In genomic region chr3:21806494-21807157, GRCm38 (mm10) we compare ENCODE assay signal across 31 mouse cellular contexts.
DNase-seq lines count a peak whose midpoint lies in the region; ATAC-seq and TF ChIP-seq lines count a peak whose summit lies in the region.
"Had no signal": no experiment of that assay in that cellular context is flagged by ENCODE, and none has a peak within 500 bp of the region (broad histone marks: within the 10 kb centered on the region; RNA-seq: fewer than 3 reads in every experiment).

No protein-coding gene starts in this region.

- no peaks in the 10 kb centered on the region for H3K36me3 ChIP-seq in lung, postnatal 0 days (ENCODE audit: insufficient read depth, low read length)
- H3K36me3 ChIP-seq: embryonic facial prominence, embryonic 10.5 days; embryonic facial prominence, embryonic 15.5 days; forebrain, embryonic 12.5 days; limb, embryonic 12.5 days; liver, embryonic 15.5 days; lung, embryonic 15.5 days; midbrain, embryonic 15.5 days; neural tube, embryonic 12.5 days; stomach, embryonic 15.5 days had no signal

- H3K27ac ChIP-seq in lung, postnatal 0 days (ENCODE audit: low read length), result no peak overlapping the region
- H3K27ac ChIP-seq: embryonic facial prominence, embryonic 10.5 days; embryonic facial prominence, embryonic 15.5 days; forebrain, embryonic 12.5 days; kidney, postnatal 0 days; left cerebral cortex, adult 2 months; limb, embryonic 12.5 days; liver, embryonic 15.5 days; lung, embryonic 15.5 days; midbrain, embryonic 15.5 days; neural tube, embryonic 12.5 days; stomach, embryonic 15.5 days had no signal

- H3K4me1 ChIP-seq in lung, postnatal 0 days (ENCODE audit: insufficient read depth, low read depth, low read length), result no peaks in the 10 kb centered on the region
- H3K4me1 ChIP-seq in lung, adult 2 months (ENCODE audit: control insufficient read depth, insufficient read depth, low read length), result no peaks in the 10 kb centered on the region
- H3K4me1 ChIP-seq: liver, embryonic 15.5 days; lung, embryonic 15.5 days; stomach, embryonic 15.5 days had no signal

- no peak for TF ChIP-seq POLR2A in lung, adult 2 months (IDR thresholded peaks at IDR 0.05; ENCODE audit: borderline replicate concordance, extremely low read depth, low read depth, low read length)

- H3K9me3 ChIP-seq in lung, postnatal 0 days (ENCODE audit: low read length), result no peaks in the 10 kb centered on the region
- H3K9me3 ChIP-seq: embryonic facial prominence, embryonic 10.5 days; embryonic facial prominence, embryonic 15.5 days; forebrain, embryonic 12.5 days; limb, embryonic 12.5 days; liver, embryonic 15.5 days; lung, embryonic 15.5 days; midbrain, embryonic 15.5 days; neural tube, embryonic 12.5 days; stomach, embryonic 15.5 days had no signal

- H3K27me3 ChIP-seq in lung, postnatal 0 days (replicated peaks; ENCODE audit: insufficient read depth, low read length), result no peaks in the 10 kb centered on the region
- H3K27me3 ChIP-seq: embryonic facial prominence, embryonic 15.5 days; forebrain, embryonic 12.5 days; limb, embryonic 12.5 days; liver, embryonic 15.5 days; lung, embryonic 15.5 days; midbrain, embryonic 15.5 days; neural tube, embryonic 12.5 days; stomach, embryonic 15.5 days had no signal

- no peak for TF ChIP-seq EP300 in lung, postnatal 0 days (IDR thresholded peaks at IDR 0.05)

- no peak for TF ChIP-seq CTCF in lung, postnatal 0 days (IDR thresholded peaks at IDR 0.05)
- TF ChIP-seq CTCF in lung, adult 2 months (IDR thresholded peaks at IDR 0.05; ENCODE audit: insufficient read depth, low read length), result no peak

- H3K9ac ChIP-seq in lung, postnatal 0 days (replicated peaks; ENCODE audit: low read depth), result no peak overlapping the region
- H3K9ac ChIP-seq: embryonic facial prominence, embryonic 15.5 days; forebrain, embryonic 12.5 days; limb, embryonic 12.5 days; liver, embryonic 15.5 days; lung, embryonic 15.5 days; midbrain, embryonic 15.5 days; neural tube, embryonic 12.5 days; stomach, embryonic 15.5 days had no signal

- H3K4me2 ChIP-seq in lung, postnatal 0 days (replicated peaks; ENCODE audit: low read depth, low read length), result no peak overlapping the region
- H3K4me2 ChIP-seq: embryonic facial prominence, embryonic 15.5 days; forebrain, embryonic 12.5 days; limb, embryonic 12.5 days; liver, embryonic 15.5 days; lung, embryonic 15.5 days; midbrain, embryonic 15.5 days; neural tube, embryonic 12.5 days; stomach, embryonic 15.5 days had no signal

- DNase-seq in lung, postnatal 0 days (ENCODE audit: low spot score), result peak; percentile 25
- DNase-seq in lung, adult 2 months, result no peak
- no peak for DNase-seq in left cerebral cortex, adult 11 months (ENCODE audit: low spot score)
- DNase-seq in testis, postnatal 10 days (ENCODE audit: low spot score), result no peak
- no peak for DNase-seq in adrenal gland, postnatal 14 days
- DNase-seq: adrenal gland, adult 2 months; cerebellum, adult 18-20 months; cerebellum, postnatal 10 days; gastrocnemius, postnatal 10 days; heart, postnatal 14 days; kidney, adult 18-20 months; kidney, postnatal 4 days; lung, postnatal 36 days; thymus, postnatal 14 days had no signal

- WGBS in lung, postnatal 0 days, result 78% methylated on average over 2 of the region's 2 CpGs
- WGBS in lung, adult 2 months, result 84% methylated on average over 2 of the region's 2 CpGs

- no peak for ATAC-seq in lung, postnatal 0 days
- peak; percentile 70 for ATAC-seq in common myeloid progenitor, adult 5-6 weeks (replicated peaks; ENCODE audit: low read depth, poor library complexity, severe bottlenecking)
- ATAC-seq in megakaryocyte progenitor cell, adult 5-6 weeks (replicated peaks; ENCODE audit: poor library complexity), result peak; percentile 82
- ATAC-seq: activated CD4-positive, CD25-positive, alpha-beta regulatory T cell, adult 4 months; CD4-positive, CD25-positive, alpha-beta regulatory T cell, adult 4 months; hindbrain, embryonic 16.5 days; midbrain, embryonic 15.5 days had no signal

- no peak overlapping the region for H3K4me3 ChIP-seq in lung, postnatal 0 days (ENCODE audit: low read depth, low read length)
- H3K4me3 ChIP-seq in lung, adult 2 months (replicated peaks; ENCODE audit: extremely low read depth, low read depth, low read length), result no peak overlapping the region
- H3K4me3 ChIP-seq: embryonic facial prominence, embryonic 10.5 days; embryonic facial prominence, embryonic 15.5 days; forebrain, embryonic 12.5 days; left cerebral cortex, adult 2 months; limb, embryonic 12.5 days; liver, embryonic 15.5 days; lung, embryonic 15.5 days; midbrain, embryonic 15.5 days; myocyte; neural tube, embryonic 12.5 days; stomach, embryonic 15.5 days had no signal
